Mouse (Mus musculus): Measurements from ENCODE around the gene Olfr316.
"Not testable (repeated sequence)": the region's sequence is repeated elsewhere in the genome, so short reads cannot be mapped to it uniquely, and the experiment has no call there.

The Olfr316 gene

GRCm38 (mm10) chr11:58752434-58752833 is at the start of gene Olfr316:
TSS of gene Olfr316 (plus strand) at chr11:58752734.
- DNase-seq (ENCODE audit: extremely low read depth, low read depth): no peak

- DNase-seq (ENCODE audit: extremely low read depth, low read depth): no peak
Observed at GRCm38 (mm10) chr11:58709086-58709485, 43.4 kb upstream of the Olfr316 start.

- not testable (repeated sequence) for DNase-seq (ENCODE audit: extremely low read depth, low read depth)
Observed at GRCm38 (mm10) chr11:58717723-58718122, 34.8 kb upstream of the Olfr316 start.

- DNase-seq (ENCODE audit: extremely low read depth, low read depth): no peak
Observed at GRCm38 (mm10) chr11:58719701-58720100, 32.8 kb upstream of the Olfr316 start.

GRCm38 (mm10) chr11:58723914-58724313 is 28.6 kb upstream of the Olfr316 start, which contains the start of gene Olfr318:
TSS of gene Olfr318 (minus strand) at chr11:58724014.
- no peak for DNase-seq (ENCODE audit: extremely low read depth, low read depth)

GRCm38 (mm10) chr11:58727896-58728650 is 24.5 kb upstream of the Olfr316 start:
- DNase-seq (ENCODE audit: extremely low read depth, low read depth): not testable (repeated sequence)

- DNase-seq (ENCODE audit: extremely low read depth, low read depth): no peak
Observed at GRCm38 (mm10) chr11:58733372-58733771, 19.2 kb upstream of the Olfr316 start.

- DNase-seq (ENCODE audit: extremely low read depth, low read depth): no peak
Observed at GRCm38 (mm10) chr11:58738792-58739262, 13.7 kb upstream of the Olfr316 start, which contains the start of gene Olfr317. TSS of gene Olfr317 (minus strand) at chr11:58739212.

- not testable (repeated sequence) for DNase-seq (ENCODE audit: extremely low read depth, low read depth)
Observed at GRCm38 (mm10) chr11:58751096-58751495, 1.4 kb upstream of the Olfr316 start.

GRCm38 (mm10) chr11:58772888-58773287 is 20.4 kb downstream of the Olfr316 start, which contains the start of gene Olfr315:
TSS of gene Olfr315 (plus strand) at chr11:58773188.
- no peak for DNase-seq (ENCODE audit: extremely low read depth, low read depth)

GRCm38 (mm10) chr11:58782480-58783089 is 30.1 kb downstream of the Olfr316 start, which contains the start of gene Olfr314:
TSS of gene Olfr314 (plus strand) at chr11:58782952.
- no peak for DNase-seq (ENCODE audit: extremely low read depth, low read depth)

GRCm38 (mm10) chr11:58784182-58784581 is 31.6 kb downstream of the Olfr316 start:
- no peak for DNase-seq (ENCODE audit: extremely low read depth, low read depth)

- DNase-seq (ENCODE audit: extremely low read depth, low read depth): no peak
Observed at GRCm38 (mm10) chr11:58787651-58788050, 35.1 kb downstream of the Olfr316 start.

GRCm38 (mm10) chr11:58788346-58788745 is 35.8 kb downstream of the Olfr316 start:
- no peak for DNase-seq (ENCODE audit: extremely low read depth, low read depth)

GRCm38 (mm10) chr11:58789532-58789931 is 37.0 kb downstream of the Olfr316 start:
- no peak for DNase-seq (ENCODE audit: extremely low read depth, low read depth)

GRCm38 (mm10) chr11:58790053-58790452 is 37.5 kb downstream of the Olfr316 start:
- no peak for DNase-seq (ENCODE audit: extremely low read depth, low read depth)

- DNase-seq (ENCODE audit: extremely low read depth, low read depth): no peak
Observed at GRCm38 (mm10) chr11:58790646-58791045, 38.1 kb downstream of the Olfr316 start.

- DNase-seq (ENCODE audit: extremely low read depth, low read depth): no peak
Observed at GRCm38 (mm10) chr11:58795856-58796255, 43.3 kb downstream of the Olfr316 start.

- no peak for DNase-seq (ENCODE audit: extremely low read depth, low read depth)
Observed at GRCm38 (mm10) chr11:58796850-58797249, 44.3 kb downstream of the Olfr316 start.

GRCm38 (mm10) chr11:58799747-58800146 is 47.2 kb downstream of the Olfr316 start:
- no peak for DNase-seq (ENCODE audit: extremely low read depth, low read depth)

- no peak for DNase-seq (ENCODE audit: extremely low read depth, low read depth)
Observed at GRCm38 (mm10) chr11:58801558-58802228, 49.2 kb downstream of the Olfr316 start, which contains the start of gene Fam183b. TSS of gene Fam183b (minus strand) at chr11:58801960.

- DNase-seq (ENCODE audit: extremely low read depth, low read depth): no peak
Observed at GRCm38 (mm10) chr11:58803871-58804270, 51.3 kb downstream of the Olfr316 start.

Data from MEL-GATA-1-ER (cell line).